Mouse (Mus musculus) testis, postnatal 14 days (tissue): ENCODE data around the gene Znhit1.
A peak's percentile ranks its signal among the peaks of the same experiment; 100 is the strongest.
"Not testable (repeated sequence)": the region's sequence is repeated elsewhere in the genome, so short reads cannot be mapped to it uniquely, and the experiment has no call there.

Source experiments
- DNase-seq: peaks from one replicate; pipeline ENCODE4 v3.0.0; 2021; ENCODE audit warnings: low spot score

Gene Znhit1

DNA sequence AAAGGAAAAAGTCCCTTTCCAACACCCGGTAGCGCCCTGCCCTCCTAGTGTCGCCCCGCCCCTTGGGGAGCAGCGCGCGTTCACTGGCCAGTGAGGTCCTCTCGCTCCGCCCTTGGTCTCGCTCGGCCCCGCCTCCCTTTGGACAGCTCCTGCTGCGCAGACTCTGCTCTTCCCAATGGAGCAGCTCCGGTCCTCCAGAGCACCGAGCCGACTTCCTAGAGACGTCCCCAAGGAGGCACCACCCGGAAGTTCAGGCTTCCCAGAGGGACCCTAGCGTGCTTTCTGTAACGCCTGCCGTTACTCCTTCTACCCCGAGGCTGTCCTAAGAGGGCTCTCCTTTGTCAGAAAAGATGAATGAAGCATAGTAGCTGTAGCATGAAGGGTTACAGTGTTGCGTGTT lies 34.8 kb downstream of the Znhit1 start, which contains the start of gene Fis1:
Gene Fis1, plus strand, starts transcription at position 261 of the 400 bp plus-strand sequence.
- peak; percentile 97 for DNase-seq

GRCm38 (mm10) chr5:136952153-136952552 lies 35.7 kb downstream of the Znhit1 start:
- no peak for DNase-seq

- no peak for DNase-seq
These were observed 37.3 kb downstream of the Znhit1 start for GRCm38 (mm10) chr5:136950521-136950920.

GRCm38 (mm10) chr5:136949551-136950336 lies 38.1 kb downstream of the Znhit1 start:
- DNase-seq = not testable (repeated sequence)

GRCm38 (mm10) chr5:136947874-136948273 lies 39.9 kb downstream of the Znhit1 start:
- no peak for DNase-seq

- DNase-seq = no peak
These were observed 42.7 kb downstream of the Znhit1 start for GRCm38 (mm10) chr5:136945084-136945483.

GRCm38 (mm10) chr5:136943382-136943781 lies 44.4 kb downstream of the Znhit1 start:
- DNase-seq = no peak

DNA sequence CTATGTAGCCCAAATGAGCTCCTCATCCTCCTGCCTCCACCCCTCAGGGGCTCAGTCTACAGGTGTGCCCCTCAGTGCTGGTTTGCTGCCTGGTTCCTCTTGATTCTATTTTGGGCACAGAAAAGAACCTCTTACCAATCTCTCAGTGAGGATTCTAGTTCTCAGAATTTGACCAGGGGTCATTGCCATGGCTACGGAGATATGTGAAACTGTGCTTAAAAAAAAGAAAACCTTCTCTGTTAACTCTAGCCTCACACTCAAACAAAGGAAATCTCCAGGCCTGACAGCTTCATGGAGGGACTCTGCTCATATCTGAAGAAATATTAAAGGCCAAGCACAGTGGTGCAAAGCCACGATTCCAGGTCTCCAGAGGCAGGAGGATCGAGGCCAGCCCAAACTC lies 45.0 kb downstream of the Znhit1 start:
- no peak for DNase-seq

- no peak for DNase-seq
These were observed 46.8 kb downstream of the Znhit1 start for GRCm38 (mm10) chr5:136940845-136941560.

DNA sequence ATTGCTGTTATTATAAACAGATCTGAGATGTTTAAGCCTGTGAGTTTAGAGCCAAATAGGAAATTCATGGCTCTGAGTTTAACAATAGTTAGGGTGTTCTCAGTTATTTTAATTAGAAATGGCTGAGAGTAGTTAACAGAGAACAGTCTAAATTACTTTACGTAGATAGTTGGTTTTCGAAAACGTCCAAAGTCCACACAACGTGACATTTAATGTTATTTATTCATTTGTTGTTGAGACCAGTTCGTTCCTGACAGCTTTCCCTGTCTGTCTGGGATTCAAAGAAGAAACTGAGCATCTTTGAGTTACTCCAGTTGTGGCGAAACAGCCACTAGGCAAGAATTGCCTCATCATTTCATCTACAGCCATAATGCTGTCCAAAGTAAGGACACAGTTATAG lies 47.8 kb downstream of the Znhit1 start:
- not testable (repeated sequence) for DNase-seq

GRCm38 (mm10) chr5:136939284-136939683 lies 48.5 kb downstream of the Znhit1 start:
- DNase-seq = peak; percentile 60

GRCm38 (mm10) chr5:136937621-136938020 lies 50.2 kb downstream of the Znhit1 start:
- no peak for DNase-seq

GRCm38 (mm10) chr5:136936750-136937149 lies 51.1 kb downstream of the Znhit1 start:
- DNase-seq = no peak

DNA sequence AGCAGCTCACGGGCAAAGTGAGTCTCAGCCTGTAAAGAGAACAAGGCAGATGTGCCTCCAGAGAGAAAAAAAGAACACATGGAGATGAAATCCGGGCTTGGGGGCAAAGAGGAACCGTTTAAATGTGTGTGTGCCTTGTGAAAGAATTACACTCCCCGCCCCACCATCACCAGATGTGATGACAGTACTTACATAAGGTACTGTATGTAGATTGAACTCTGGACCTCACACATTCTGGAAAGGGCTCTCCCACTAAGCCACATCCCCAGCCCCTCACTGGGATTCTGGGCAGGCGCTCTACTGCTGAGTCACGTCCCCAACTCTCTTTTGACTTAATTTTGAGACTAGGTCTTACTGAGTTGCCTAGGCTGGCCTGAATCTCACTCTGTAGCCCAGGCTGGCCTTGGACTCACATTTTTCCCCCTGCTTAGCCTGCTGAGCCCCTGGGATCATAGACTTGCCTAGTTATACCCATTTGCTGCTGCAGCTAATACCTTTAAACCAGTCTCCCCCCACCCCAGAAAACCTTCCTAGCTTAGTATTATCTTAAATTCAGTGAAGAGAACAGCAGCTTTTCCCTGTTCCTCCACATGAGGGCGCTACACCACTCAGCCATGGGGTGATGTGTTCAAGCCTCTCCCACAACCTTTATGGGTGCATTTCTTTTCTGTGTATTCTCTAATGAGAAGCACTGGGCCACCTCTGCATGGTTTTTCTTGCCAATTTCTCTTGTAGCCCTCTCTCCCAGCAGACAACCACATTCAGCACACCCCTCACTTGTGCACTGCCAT lies 51.7 kb downstream of the Znhit1 start:
- no peak for DNase-seq

- DNase-seq = no peak
These were observed 53.9 kb downstream of the Znhit1 start for GRCm38 (mm10) chr5:136933930-136934329.

DNA sequence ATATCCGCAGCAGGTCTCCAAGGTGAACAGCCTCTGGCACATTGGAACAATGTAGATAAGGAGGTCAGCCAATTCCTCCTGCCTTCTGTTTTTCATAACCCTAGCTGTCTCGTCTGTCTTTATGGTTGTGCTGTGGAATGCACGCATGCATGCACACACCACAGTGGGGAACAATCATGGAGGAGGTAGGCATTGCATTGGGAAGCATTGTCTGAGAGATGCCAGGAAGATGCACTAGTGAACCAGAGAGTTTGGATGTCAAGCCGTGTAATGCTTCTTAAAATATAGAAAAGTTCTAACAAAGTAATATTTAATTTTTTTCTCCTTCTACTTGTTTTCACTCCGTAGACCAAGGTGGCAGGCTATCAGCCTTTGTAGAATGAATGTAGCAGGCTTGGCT lies 54.9 kb downstream of the Znhit1 start:
- no peak for DNase-seq
